Mouse (Mus musculus) R1 (cell line): ENCODE results near the gene C1rb.
"Not testable (repeated sequence)": the region's sequence is repeated elsewhere in the genome, so short reads cannot be mapped to it uniquely, and the experiment has no call there.

Experiments used
- DNase-seq: peaks from one replicate; pipeline ENCODE4 v3.0.0-alpha.2; 2018; ENCODE audit warnings: low read depth, low spot score

Gene C1rb

GRCm38 (mm10) chr6:124593121-124593520, 23.0 kb downstream of the C1rb start:
- peak; percentile 62 for DNase-seq

- peak; percentile 36 for DNase-seq
Measured at GRCm38 (mm10) chr6:124602031-124602430, 31.9 kb downstream of the C1rb start.

- no peak for DNase-seq
Measured at GRCm38 (mm10) chr6:124625612-124626011, 55.5 kb downstream of the C1rb start.

DNA sequence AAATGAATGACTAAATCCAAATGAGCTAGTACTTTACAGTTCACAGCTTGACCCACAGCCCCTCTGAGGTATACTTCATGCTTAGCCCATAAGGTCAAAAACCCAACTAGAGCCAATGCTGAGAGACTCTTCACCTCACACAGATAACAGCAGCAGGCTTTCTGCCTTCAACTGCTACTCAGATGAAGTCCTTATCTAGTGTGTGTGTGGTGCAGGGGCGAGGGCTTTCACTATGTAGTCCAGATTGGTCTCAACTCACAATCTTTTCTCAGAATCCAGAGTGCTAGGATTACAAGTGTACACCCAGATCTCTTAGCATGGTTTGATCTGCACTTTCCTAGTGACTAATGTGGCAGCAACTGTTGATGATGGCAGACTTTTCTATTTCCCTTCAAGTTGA, 56.1 kb downstream of the C1rb start:
- not testable (repeated sequence) for DNase-seq

- DNase-seq, result no peak
Measured at GRCm38 (mm10) chr6:124630763-124631162, 60.7 kb downstream of the C1rb start.
